Mouse (Mus musculus) ES-E14 (cell line): ENCODE results near the gene Lpgat1.

Source experiments
- HCFC1 ChIP-seq: IDR thresholded peaks from 2 replicates; pipeline ENCODE4 v1.6.1; 2012; ENCODE audit warnings: low read length, inconsistent platforms, borderline replicate concordance; ENCODE audit not compliant: insufficient read depth
- ZC3H11A ChIP-seq: IDR thresholded peaks from 2 replicates; pipeline ENCODE4 v1.6.1; 2012; ENCODE audit warnings: low read depth, mild to moderate bottlenecking, inconsistent platforms, low read length, borderline replicate concordance
- ZNF384 ChIP-seq: IDR thresholded peaks from 2 replicates; pipeline ENCODE4 v1.6.1; 2012; ENCODE audit warnings: low read depth, low read length, inconsistent platforms

- TF ChIP-seq HCFC1 = no peak
- TF ChIP-seq ZNF384 = no peak
- TF ChIP-seq ZC3H11A = no peak
Measured at GRCm38 (mm10) chr1:191808688-191809223, 91.1 kb downstream of the Lpgat1 start.
